8 mouse cellular contexts compared by ENCODE assay signal in genomic region chr11:116272589-116273468, GRCm38 (mm10). TPM values are rescaled to one million over a fixed set of nuclear protein-coding genes. Genes with fewer than 3 reads are reported as not detected.
DNase-seq lines count a peak whose midpoint lies in the region; ATAC-seq lines count a peak whose summit lies in the region.

No protein-coding gene starts in this region.

- H3K4me1 ChIP-seq in kidney, embryonic 15.5 days = peaks cover 23% of the 10 kb centered on the region
- H3K4me1 ChIP-seq in hindbrain, embryonic 12.5 days = peaks cover 20% of the 10 kb centered on the region
- H3K4me1 ChIP-seq in midbrain, embryonic 13.5 days (replicated peaks) = peaks cover 31% of the 10 kb centered on the region

- H3K27me3 ChIP-seq in kidney, embryonic 15.5 days = no peaks in the 10 kb centered on the region
- no peaks in the 10 kb centered on the region for H3K27me3 ChIP-seq in hindbrain, embryonic 12.5 days
- H3K27me3 ChIP-seq in midbrain, embryonic 13.5 days = no peaks in the 10 kb centered on the region

- H3K4me3 ChIP-seq in kidney, embryonic 15.5 days (replicated peaks) = peak overlapping the region; percentile 96
- H3K4me3 ChIP-seq in hindbrain, embryonic 12.5 days = peak overlapping the region; percentile 78
- H3K4me3 ChIP-seq in midbrain, embryonic 13.5 days (replicated peaks) = peak overlapping the region; percentile 94

- H3K27ac ChIP-seq in kidney, embryonic 15.5 days = no peak overlapping the region
- H3K27ac ChIP-seq in hindbrain, embryonic 12.5 days = no peak overlapping the region
- no peak overlapping the region for H3K27ac ChIP-seq in midbrain, embryonic 13.5 days

- peaks cover 44% of the 10 kb centered on the region for H3K36me3 ChIP-seq in kidney, embryonic 15.5 days
- peaks cover 35% of the 10 kb centered on the region for H3K36me3 ChIP-seq in hindbrain, embryonic 12.5 days
- peaks cover 38% of the 10 kb centered on the region for H3K36me3 ChIP-seq in midbrain, embryonic 13.5 days

- H3K4me2 ChIP-seq in kidney, embryonic 15.5 days = peak overlapping the region; percentile 83
- peak overlapping the region; percentile 83 for H3K4me2 ChIP-seq in hindbrain, embryonic 12.5 days (replicated peaks)
- H3K4me2 ChIP-seq in midbrain, embryonic 13.5 days (replicated peaks) = peak overlapping the region; percentile 98

- 45% methylated on average over 12 of the region's 12 CpGs for WGBS in kidney, embryonic 15.5 days
- WGBS in hindbrain, embryonic 12.5 days = 61% methylated on average over 12 of the region's 12 CpGs
- 64% methylated on average over 12 of the region's 12 CpGs for WGBS in midbrain, embryonic 13.5 days

- DNase-seq in kidney, postnatal 10 days = no peak
- peak; percentile 34 for DNase-seq in MN1 (ENCODE audit: low spot score)
- no peak for DNase-seq in left cerebral cortex, adult 18-20 months (ENCODE audit: low spot score in 2 of 2)
- DNase-seq in adrenal gland, postnatal 14 days = no peak

- no peaks in the 10 kb centered on the region for H3K9me3 ChIP-seq in kidney, embryonic 15.5 days (replicated peaks)
- no peaks in the 10 kb centered on the region for H3K9me3 ChIP-seq in hindbrain, embryonic 12.5 days (replicated peaks)
- H3K9me3 ChIP-seq in midbrain, embryonic 13.5 days = no peaks in the 10 kb centered on the region

- H3K9ac ChIP-seq in kidney, embryonic 15.5 days = peak overlapping the region; percentile 96
- H3K9ac ChIP-seq in hindbrain, embryonic 12.5 days = peak overlapping the region; percentile 90
- H3K9ac ChIP-seq in midbrain, embryonic 13.5 days (replicated peaks) = peak overlapping the region; percentile 87

- no peak for ATAC-seq in kidney, embryonic 15.5 days (replicated peaks; ENCODE audit: low FRiP score)
- ATAC-seq in hindbrain, embryonic 12.5 days (ENCODE audit: low FRiP score) = no peak
- no peak for ATAC-seq in midbrain, embryonic 13.5 days
- no peak for ATAC-seq in activated CD4-positive, CD25-positive, alpha-beta regulatory T cell, adult 4 months

RNA-seq across cellular contexts. Expression of gene Srp68, which starts 1.2 kb away (rescaled TPM):
- polyA plus RNA-seq in kidney, embryonic 15.5 days (2015; fragmentation: Nextera tagmentation; extraction: Ambion mirVana) = 91.3 and 96.5 TPM in 2 replicates
- polyA plus RNA-seq in hindbrain, embryonic 12.5 days (2016; fragmentation: Nextera tagmentation; extraction: Ambion mirVana) = 85.2 and 88.0 TPM in 2 replicates
- polyA plus RNA-seq in midbrain, embryonic 13.5 days (2015; fragmentation: Nextera tagmentation; extraction: Ambion mirVana) = 63.4 and 68.5 TPM in 2 replicates
- 10 to 100 TPM; 33.1 to 42.4 TPM for polyA plus RNA-seq in activated CD4-positive, CD25-positive, alpha-beta regulatory T cell, adult 4 months (2017; shearing (Covaris generic))
- total RNA-seq in left cerebral cortex, adult 18-20 months (2021) = 10 to 100 TPM; 76.5 to 78.4 TPM
- total RNA-seq in adrenal gland, postnatal 14 days (2021) = 63.1 and 70.4 TPM in 2 replicates

RNA-seq across cellular contexts. Expression of gene Galr2, which starts 7.9 kb away (rescaled TPM):
- polyA plus RNA-seq in kidney, embryonic 15.5 days (2015; fragmentation: Nextera tagmentation; extraction: Ambion mirVana) = 0.22 and 0.32 TPM in 2 replicates
- polyA plus RNA-seq in hindbrain, embryonic 12.5 days (2016; fragmentation: Nextera tagmentation; extraction: Ambion mirVana) = 0.53 and 0.56 TPM in 2 replicates
- 0.22 and 0.26 TPM in 2 replicates for polyA plus RNA-seq in midbrain, embryonic 13.5 days (2015; fragmentation: Nextera tagmentation; extraction: Ambion mirVana)
- polyA plus RNA-seq in activated CD4-positive, CD25-positive, alpha-beta regulatory T cell, adult 4 months (2017; shearing (Covaris generic)) = not detected
- total RNA-seq in left cerebral cortex, adult 18-20 months (2021) = not detected
- total RNA-seq in adrenal gland, postnatal 14 days (2021) = not detected in 2 replicates

RNA-seq across cellular contexts. Expression of gene Exoc7, which starts 34.2 kb away (rescaled TPM):
- polyA plus RNA-seq in kidney, embryonic 15.5 days (2015; fragmentation: Nextera tagmentation; extraction: Ambion mirVana) = 61.8 and 64.0 TPM in 2 replicates
- 82.8 and 89.1 TPM in 2 replicates for polyA plus RNA-seq in hindbrain, embryonic 12.5 days (2016; fragmentation: Nextera tagmentation; extraction: Ambion mirVana)
- 92.0 and 104 TPM in 2 replicates for polyA plus RNA-seq in midbrain, embryonic 13.5 days (2015; fragmentation: Nextera tagmentation; extraction: Ambion mirVana)
- polyA plus RNA-seq in activated CD4-positive, CD25-positive, alpha-beta regulatory T cell, adult 4 months (2017; shearing (Covaris generic)) = 10 to 100 TPM; 49.2 to 80.4 TPM
- total RNA-seq in left cerebral cortex, adult 18-20 months (2021) = 100 to 1,000 TPM in 1 of 2 experiments, 10 to 100 TPM in 1; 91.1 to 103 TPM
- total RNA-seq in adrenal gland, postnatal 14 days (2021) = 50.5 and 62.8 TPM in 2 replicates

RNA-seq across cellular contexts. Expression of gene Evpl, which starts 35.0 kb away (rescaled TPM):
- polyA plus RNA-seq in kidney, embryonic 15.5 days (2015; fragmentation: Nextera tagmentation; extraction: Ambion mirVana) = 2.8 and 2.9 TPM in 2 replicates
- 1.0 and 1.3 TPM in 2 replicates for polyA plus RNA-seq in hindbrain, embryonic 12.5 days (2016; fragmentation: Nextera tagmentation; extraction: Ambion mirVana)
- 0.28 and 0.30 TPM in 2 replicates for polyA plus RNA-seq in midbrain, embryonic 13.5 days (2015; fragmentation: Nextera tagmentation; extraction: Ambion mirVana)
- not detected for polyA plus RNA-seq in activated CD4-positive, CD25-positive, alpha-beta regulatory T cell, adult 4 months (2017; shearing (Covaris generic))
- total RNA-seq in left cerebral cortex, adult 18-20 months (2021) = 1 to 10 TPM; 1.8 to 1.9 TPM
- 1.3 and 1.7 TPM in 2 replicates for total RNA-seq in adrenal gland, postnatal 14 days (2021)
